Mouse (Mus musculus) forebrain, embryonic 10.5 days (tissue): ENCODE measurements around the gene Gm20716. TPM values are rescaled to one million over a fixed set of nuclear protein-coding genes. Genes with fewer than 3 reads are reported as not detected.
A peak's percentile ranks its signal among the peaks of the same experiment; 100 is the strongest.

Experiments used
- DNase-seq: peaks from one replicate; pipeline ENCODE4 v3.0.0-alpha.2; 2017; ENCODE audit warnings: low spot score; ENCODE audit errors: extremely low spot score
- H3K27ac ChIP-seq: fragments of 300-500 bp; sonication (generic); 2 replicates; pipeline ENCODE4 v1.5.1; 2016; ENCODE audit warnings: mild to moderate bottlenecking
- H3K27me3 ChIP-seq: fragments of 300-500 bp; sonication (generic); 2 replicates; pipeline ENCODE4 v1.6.1; 2016; ENCODE audit warnings: mild to moderate bottlenecking; ENCODE audit not compliant: poor library complexity, severe bottlenecking
- H3K36me3 ChIP-seq: fragments of 300-500 bp; sonication (generic); replicated peaks from 2 replicates; pipeline ENCODE4 v1.6.1; 2016; ENCODE audit warnings: mild to moderate bottlenecking, moderate library complexity
- H3K4me1 ChIP-seq: fragments of 300-500 bp; sonication (generic); 2 replicates; pipeline ENCODE4 v1.6.1; 2016
- H3K4me3 ChIP-seq: fragments of 300-500 bp; sonication (generic); 2 replicates; pipeline ENCODE4 v1.5.1; 2016; ENCODE audit warnings: mild to moderate bottlenecking, moderate library complexity
- H3K9me3 ChIP-seq: fragments of 300-500 bp; sonication (generic); 2 replicates; pipeline ENCODE4 v1.6.1; 2016; ENCODE audit warnings: mild to moderate bottlenecking, moderate library complexity
- WGBS: fragments of 180-500 bp; shearing (Covaris S2); methylation state at CpG from one replicate; pipeline ENCODE4 v1.1.7; 2016; 5-methylcytosine and 5-hydroxymethylcytosine counted together
- polyA plus RNA-seq: library from polyadenylated mRNA; unstranded; fragments of >200 nt; fragmentation: Nextera tagmentation; extraction: Ambion mirVana; gene quantifications from 2 replicates; pipeline ENCODE4 v1.2.1, GENCODE M21; 2016

Gm20716 gene
- polyA plus RNA-seq, 1 experiment from 2014 or later, result 20.7 TPM

DNA sequence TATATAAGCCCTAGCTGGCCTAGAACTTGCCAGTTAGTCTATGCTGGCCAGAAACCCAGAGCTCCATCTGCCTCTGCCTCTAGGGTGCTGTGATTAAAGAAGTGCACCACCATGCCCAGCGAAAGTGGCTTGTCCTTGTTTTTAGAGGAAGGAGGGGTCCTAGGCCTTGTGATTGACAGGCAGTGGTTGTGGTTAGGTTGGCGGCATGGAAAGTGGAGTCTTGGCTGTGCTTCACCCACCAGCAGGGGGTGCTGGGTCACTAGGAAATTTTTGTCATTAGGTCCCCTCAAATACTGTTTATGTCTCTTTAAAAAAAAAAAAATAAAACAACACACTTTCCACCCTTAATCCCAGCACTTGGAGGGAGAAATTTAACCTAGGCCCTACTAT lies 18.7 kb upstream of the Gm20716 start:
- DNase-seq, result no peak
- H3K27me3 ChIP-seq, result peaks cover 18% of the 10 kb centered on the region; the same call in 1 of the 2 replicates
- peaks cover 13% of the 10 kb centered on the region for H3K4me1 ChIP-seq
- 38% methylated on average over 2 of the region's 2 CpGs for WGBS
- no peak overlapping the region for H3K27ac ChIP-seq
- no peaks in the 10 kb centered on the region for H3K9me3 ChIP-seq
- H3K4me3 ChIP-seq, result no peak overlapping the region
- no peaks in the 10 kb centered on the region for H3K36me3 ChIP-seq

DNA sequence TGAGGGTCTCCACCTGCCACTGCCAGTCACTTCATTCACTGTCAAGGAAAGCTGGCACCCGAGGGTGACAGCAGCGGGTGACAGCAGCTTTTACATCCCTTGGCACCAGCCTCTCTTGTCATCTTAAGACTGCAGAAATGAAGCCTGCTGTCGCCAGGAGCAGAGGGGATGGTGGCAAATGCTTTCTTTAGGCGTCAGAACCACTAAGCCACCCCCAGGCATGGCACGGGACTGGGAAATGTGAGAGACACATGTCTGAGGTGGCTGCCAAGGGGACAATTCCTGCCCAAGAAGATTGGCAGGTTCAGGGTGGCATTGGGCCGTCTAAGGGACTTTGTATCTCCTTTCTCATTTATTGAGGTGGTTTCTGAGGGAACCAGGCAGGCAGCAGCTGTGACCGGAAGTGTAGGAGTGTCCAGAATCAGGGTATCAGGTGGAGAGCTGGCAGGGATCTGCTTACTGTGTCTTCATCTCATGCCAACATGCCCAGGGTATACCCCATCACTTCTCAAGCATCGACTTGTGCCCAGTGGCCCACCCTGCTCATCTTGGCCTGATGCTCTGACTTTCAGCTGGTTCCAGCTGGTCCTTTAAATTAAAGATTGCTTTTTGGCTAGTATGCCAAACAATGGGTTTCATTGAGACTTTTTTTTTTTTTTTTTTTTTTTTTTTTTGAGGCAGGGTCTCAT lies 18.1 kb upstream of the Gm20716 start:
- no peak for DNase-seq
- Histone ChIP-seq H3K4me1 (peaks cover 9% of the 10 kb centered on the region), H3K9me3 (no peaks in the 10 kb centered on the region), H3K36me3 (no peaks in the 10 kb centered on the region), H3K27ac (no peak overlapping the region), H3K27me3 (peaks cover 18% of the 10 kb centered on the region; the same call in 1 of the 2 replicates), H3K4me3 (no peak overlapping the region)
- WGBS, result 83% methylated on average over 8 of the region's 8 CpGs

DNA sequence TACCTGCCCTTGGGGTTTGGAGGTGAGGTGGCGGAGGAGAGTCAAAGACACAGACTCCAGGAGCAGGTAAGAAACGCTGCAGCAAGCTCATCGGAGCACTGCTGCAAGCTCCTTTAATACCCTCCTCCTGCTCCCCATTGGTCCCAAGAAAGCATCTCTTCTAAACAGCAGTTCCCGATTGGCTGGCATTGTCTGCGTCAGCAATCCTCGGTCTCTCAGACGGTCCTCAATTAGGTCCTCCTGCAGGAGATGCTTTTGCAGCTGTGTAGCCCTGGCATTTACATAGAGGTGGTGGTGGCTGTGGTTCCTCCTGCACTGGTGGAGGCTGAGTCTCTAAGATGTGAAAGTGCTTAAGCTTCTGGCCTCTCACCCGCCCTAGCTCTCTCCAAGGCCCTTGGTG lies 15.4 kb upstream of the Gm20716 start:
- DNase-seq, result no peak
- Histone ChIP-seq H3K4me1 (no peaks in the 10 kb centered on the region), H3K9me3 (no peaks in the 10 kb centered on the region), H3K36me3 (no peaks in the 10 kb centered on the region), H3K4me3 (no peak overlapping the region), H3K27ac (no peak overlapping the region), H3K27me3 (0 out of 2 replicates have a peak, but pooled peaks cover under 1% of the 10 kb centered on the region)
- 36% methylated on average over 8 of the region's 8 CpGs for WGBS

DNA sequence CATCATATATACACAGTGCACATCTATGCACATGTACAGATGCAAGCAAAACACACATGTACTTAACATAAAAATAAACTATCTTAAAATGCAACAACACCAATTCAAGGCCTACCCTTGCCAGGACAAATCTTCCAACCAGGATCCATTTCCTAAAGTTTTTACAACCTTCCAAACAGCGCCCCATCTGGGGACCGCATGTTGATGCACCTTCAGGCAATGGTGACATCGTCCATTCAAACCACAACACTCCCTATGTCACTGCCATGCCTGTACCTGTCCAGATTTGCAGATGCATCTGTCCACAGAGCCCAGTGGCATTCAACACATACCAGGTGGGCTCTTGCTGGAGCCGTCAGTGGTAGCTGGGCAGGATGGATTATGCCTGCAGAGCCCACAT lies 13.1 kb upstream of the Gm20716 start:
- no peak overlapping the region for H3K4me3 ChIP-seq
- no peak overlapping the region for H3K27ac ChIP-seq
- no peaks in the 10 kb centered on the region for H3K36me3 ChIP-seq
- no peak for DNase-seq
- 76% methylated on average over 4 of the region's 4 CpGs for WGBS
- H3K27me3 ChIP-seq, result no peaks in the 10 kb centered on the region
- H3K9me3 ChIP-seq, result peaks cover 2% of the 10 kb centered on the region
- H3K4me1 ChIP-seq, result no peaks in the 10 kb centered on the region

DNA sequence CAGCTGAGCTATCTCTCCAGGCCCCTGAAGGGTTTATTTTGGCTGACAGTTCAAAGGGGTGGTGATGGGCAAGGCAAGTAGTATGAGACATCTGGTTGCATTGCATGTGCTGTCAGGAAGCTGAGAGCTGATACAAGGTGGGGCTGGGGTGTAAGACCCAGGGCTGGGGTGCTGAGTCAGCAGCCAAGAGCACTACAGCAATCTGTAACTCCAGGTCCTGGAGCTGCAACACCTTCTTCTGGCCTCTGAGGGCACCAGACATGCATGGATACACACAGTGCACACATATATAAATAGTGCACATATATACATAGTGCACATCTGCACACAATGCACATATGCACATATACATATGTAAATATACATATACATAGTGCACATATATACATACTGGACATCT lies 12.7 kb upstream of the Gm20716 start:
- H3K27ac ChIP-seq, result no peak overlapping the region
- no peak overlapping the region for H3K4me3 ChIP-seq
- DNase-seq, result no peak
- H3K9me3 ChIP-seq, result peaks cover 4% of the 10 kb centered on the region
- no peaks in the 10 kb centered on the region for H3K4me1 ChIP-seq
- no peaks in the 10 kb centered on the region for H3K36me3 ChIP-seq
- H3K27me3 ChIP-seq, result no peaks in the 10 kb centered on the region

DNA sequence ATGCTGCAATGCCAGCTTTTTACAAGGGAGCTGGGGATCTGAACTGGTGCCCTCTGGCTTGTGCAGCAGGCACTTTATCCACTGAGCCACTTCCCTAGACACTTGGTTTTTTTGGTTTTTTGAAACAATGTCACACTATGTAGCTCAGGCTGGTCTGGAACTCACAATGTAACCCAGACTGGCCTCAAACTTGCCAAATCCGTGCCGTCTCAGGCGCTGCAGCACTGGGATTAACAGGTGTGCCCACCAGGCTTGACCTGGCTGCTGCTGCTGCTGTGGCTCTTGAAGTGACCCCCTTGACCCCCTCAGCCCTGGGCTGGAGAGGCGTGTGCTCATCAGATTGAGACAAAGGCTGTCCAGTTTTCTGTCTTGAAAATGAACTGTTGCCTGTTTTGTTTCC lies 8.2 kb upstream of the Gm20716 start:
- WGBS, result 94% methylated on average over 4 of the region's 4 CpGs
- no peak overlapping the region for H3K27ac ChIP-seq

DNA sequence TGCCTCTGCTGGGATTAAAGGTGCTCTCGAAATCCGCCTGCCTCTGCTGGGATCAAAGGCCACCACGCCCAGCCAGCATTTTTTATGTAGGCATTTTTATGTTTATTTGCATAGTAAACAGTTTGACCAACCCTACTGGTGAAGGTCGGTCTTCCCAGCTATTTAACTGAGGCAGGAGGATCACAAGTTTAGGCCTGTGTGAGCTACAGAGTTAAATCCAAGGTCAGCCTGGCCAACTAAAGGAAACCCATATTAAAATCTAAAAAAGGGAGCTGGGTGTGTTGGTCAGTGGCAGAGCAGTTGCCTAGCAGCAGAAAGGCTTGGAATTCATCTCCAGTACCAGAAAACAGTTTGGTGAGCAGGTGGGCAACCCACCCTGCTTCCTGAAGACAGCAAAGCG lies 3.1 kb upstream of the Gm20716 start:
- 93% methylated on average over 5 of the region's 5 CpGs for WGBS
- no peak overlapping the region for H3K4me3 ChIP-seq
- H3K9me3 ChIP-seq, result peaks cover 2% of the 10 kb centered on the region; the same call in 1 of the 2 replicates

More for the DNA sequence above, 8.2 kb upstream of the Gm20716 start:
- no peak overlapping the region for H3K4me3 ChIP-seq
- no peaks in the 10 kb centered on the region for H3K4me1 ChIP-seq
- H3K36me3 ChIP-seq, result peaks cover 15% of the 10 kb centered on the region
- no peaks in the 10 kb centered on the region for H3K27me3 ChIP-seq
- no peak for DNase-seq
- H3K9me3 ChIP-seq, result peaks cover 4% of the 10 kb centered on the region

DNA sequence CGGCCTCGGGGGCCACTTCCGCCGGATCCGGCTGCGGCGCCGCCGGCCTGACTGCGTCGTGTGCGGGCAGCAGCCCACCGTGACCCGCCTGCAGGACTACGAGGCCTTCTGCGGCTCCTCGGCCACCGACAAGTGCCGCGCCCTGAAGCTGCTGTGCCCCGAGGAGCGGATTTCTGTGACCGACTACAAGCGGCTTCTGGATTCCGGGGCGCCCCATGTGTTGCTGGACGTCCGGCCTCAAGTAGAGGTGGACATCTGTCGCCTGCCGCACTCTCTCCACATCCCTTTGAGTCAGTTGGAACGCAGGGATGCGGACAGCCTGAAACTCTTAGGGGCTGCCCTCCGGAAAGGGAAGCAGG lies 1.3 kb upstream of the Gm20716 start:
- WGBS, result 65% methylated on average over 33 of the region's 33 CpGs
- no peak for DNase-seq
- peak overlapping the region; percentile 97 for H3K27ac ChIP-seq
- peaks cover 43% of the 10 kb centered on the region for H3K36me3 ChIP-seq
- H3K4me1 ChIP-seq, result peaks cover 37% of the 10 kb centered on the region
- H3K4me3 ChIP-seq, result peak overlapping the region; percentile 100
- no peaks in the 10 kb centered on the region for H3K27me3 ChIP-seq
- no peaks in the 10 kb centered on the region for H3K9me3 ChIP-seq

More for the DNA sequence above, 3.1 kb upstream of the Gm20716 start:
- Histone ChIP-seq H3K4me1 (peaks cover 30% of the 10 kb centered on the region), H3K27me3 (no peaks in the 10 kb centered on the region), H3K27ac (no peak overlapping the region), H3K36me3 (peaks cover 35% of the 10 kb centered on the region)
- no peak for DNase-seq

DNA sequence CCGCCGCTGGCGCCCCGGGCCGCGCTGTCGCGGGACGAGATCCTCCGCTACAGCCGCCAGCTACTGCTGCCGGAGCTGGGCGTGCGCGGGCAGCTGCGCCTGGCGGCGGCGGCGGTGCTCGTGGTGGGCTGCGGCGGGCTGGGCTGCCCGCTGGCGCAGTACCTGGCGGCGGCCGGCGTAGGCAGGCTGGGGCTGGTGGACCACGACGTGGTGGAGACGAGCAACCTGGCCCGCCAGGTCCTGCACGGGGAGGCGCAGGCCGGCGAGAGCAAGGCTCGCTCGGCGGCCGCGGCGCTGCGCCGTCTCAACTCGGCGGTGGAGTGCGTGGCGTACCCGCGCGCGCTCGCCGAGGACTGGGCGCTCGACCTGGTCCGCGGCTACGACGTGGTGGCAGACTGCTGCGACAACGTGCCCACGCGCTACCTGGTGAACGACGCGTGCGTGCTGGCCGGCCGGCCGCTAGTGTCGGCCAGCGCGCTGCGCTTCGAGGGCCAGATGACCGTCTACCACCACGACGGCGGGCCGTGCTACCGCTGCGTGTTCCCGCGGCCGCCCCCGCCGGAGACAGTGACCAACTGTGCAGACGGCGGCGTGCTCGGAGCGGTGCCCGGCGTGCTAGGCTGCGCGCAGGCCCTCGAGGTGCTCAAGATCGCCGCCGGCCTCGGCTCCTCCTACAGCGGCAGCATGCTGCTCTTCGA lies 758 bp upstream of the Gm20716 start:
- Histone ChIP-seq H3K9me3 (no peaks in the 10 kb centered on the region), H3K4me3 (peak overlapping the region; percentile 100), H3K36me3 (peaks cover 48% of the 10 kb centered on the region), H3K27me3 (no peaks in the 10 kb centered on the region), H3K4me1 (peaks cover 37% of the 10 kb centered on the region), H3K27ac (peak overlapping the region; percentile 97)
- WGBS, result 5% methylated on average over 105 of the region's 105 CpGs
- DNase-seq, result no peak

DNA sequence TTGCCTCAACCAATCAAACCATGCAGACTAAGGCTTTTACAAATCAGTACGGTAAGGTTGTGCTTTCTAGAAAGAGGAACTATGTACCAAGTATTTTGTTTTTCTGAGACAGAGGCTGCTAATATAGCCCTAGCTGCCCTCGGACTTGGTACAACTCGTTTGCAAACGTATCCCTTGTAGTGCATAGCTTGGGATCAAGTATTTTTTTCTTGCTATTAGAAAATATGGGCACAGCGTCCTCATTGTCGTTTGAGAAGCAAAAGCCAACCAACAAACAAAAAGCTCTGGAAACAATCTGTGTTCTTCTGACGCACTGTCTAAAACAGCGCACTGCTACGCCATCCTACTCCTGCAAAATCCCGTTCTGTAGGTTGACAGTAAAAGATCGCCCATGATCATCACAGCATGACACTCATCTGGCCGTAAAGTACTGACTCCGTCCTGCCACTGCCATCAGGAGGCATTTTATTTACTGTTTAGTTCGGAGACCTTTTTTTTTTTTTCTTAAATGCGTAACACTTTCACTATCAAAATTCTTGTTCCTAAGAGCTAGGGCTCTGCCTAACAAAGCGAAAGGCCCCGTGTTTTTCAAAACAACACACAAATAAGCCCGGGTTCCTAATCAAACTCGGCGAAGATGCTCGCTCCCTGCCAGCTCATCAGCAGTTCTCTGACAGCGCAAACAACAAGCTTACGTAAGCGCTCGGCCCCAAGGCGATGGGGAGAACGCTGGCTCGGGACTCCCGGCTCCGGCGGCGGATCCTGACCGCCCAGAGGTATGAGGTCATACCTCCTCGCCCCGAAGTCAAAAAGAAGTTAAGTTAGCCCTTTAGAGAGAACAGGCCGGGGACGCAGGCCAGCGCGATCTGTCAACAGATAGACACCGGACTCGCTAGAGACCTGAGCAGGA lies 793 bp downstream of the Gm20716 start:
- Histone ChIP-seq H3K27ac (peak overlapping the region; percentile 97), H3K4me3 (peak overlapping the region; percentile 100), H3K36me3 (peaks cover 59% of the 10 kb centered on the region), H3K4me1 (peaks cover 37% of the 10 kb centered on the region), H3K27me3 (no peaks in the 10 kb centered on the region), H3K9me3 (no peaks in the 10 kb centered on the region)
- no peak for DNase-seq
- 23% methylated on average over 41 of the region's 41 CpGs for WGBS

DNA sequence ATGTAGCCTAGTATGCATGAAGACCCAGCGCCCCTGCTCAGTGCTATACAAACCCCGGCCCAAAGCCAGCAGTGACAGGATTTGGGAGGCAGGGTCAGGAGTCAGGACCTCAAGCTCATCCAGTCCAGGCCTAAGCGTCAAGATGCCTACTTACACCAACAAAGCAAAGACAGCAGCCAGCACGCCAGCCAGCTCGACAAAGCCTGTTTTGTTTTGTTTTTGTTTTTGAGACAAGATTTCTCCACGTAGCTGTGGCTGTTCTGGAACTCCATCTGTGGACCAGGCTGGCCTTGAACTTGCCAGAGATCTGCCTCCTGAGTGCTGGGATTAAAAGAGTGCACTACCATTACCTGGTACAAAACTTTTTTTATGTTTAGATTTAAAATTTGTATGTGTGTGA lies 6.8 kb downstream of the Gm20716 start:
- H3K4me1 ChIP-seq, result peaks cover 7% of the 10 kb centered on the region
- H3K36me3 ChIP-seq, result peaks cover 85% of the 10 kb centered on the region
- no peaks in the 10 kb centered on the region for H3K9me3 ChIP-seq
- no peak overlapping the region for H3K27ac ChIP-seq
- no peaks in the 10 kb centered on the region for H3K27me3 ChIP-seq
- no peak for DNase-seq
- WGBS, result 88% methylated on average over 6 of the region's 6 CpGs
- H3K4me3 ChIP-seq, result no peak overlapping the region

DNA sequence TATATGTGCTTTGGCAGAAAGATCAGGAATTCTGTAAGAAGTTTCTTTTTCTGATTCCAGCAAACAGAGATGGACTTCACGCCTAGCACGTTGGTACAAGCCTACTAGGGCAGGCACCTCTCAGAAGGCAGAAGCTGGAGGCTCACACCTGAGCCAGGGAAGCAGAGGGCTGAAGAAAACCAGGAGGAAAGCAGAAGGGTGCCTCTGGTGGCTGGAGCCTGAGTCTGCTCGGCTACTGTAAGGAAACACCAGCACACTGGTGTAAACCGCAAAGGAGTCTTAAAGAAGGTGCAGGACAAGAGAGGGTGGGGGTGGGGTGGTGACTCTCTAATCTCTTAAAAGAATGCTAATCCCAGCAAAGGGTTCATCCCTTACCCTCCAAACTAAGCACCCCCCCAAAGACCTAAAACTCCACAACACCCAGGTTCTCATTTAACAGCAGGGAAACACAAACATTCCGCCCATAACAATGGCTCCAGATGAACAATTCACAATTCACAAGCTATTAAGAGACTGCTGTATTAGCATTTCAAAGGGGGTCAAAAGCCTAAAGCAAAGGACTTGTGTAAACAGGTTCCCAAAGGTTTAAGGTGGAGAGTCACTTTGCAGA lies 16.3 kb downstream of the Gm20716 start:
- DNase-seq, result no peak
- no peaks in the 10 kb centered on the region for H3K4me1 ChIP-seq
- 47% methylated on average over 5 of the region's 5 CpGs for WGBS
- no peak overlapping the region for H3K27ac ChIP-seq
- no peaks in the 10 kb centered on the region for H3K27me3 ChIP-seq
- H3K9me3 ChIP-seq, result no peaks in the 10 kb centered on the region
- H3K4me3 ChIP-seq, result no peak overlapping the region
- peaks cover 98% of the 10 kb centered on the region for H3K36me3 ChIP-seq
